Mouse (Mus musculus) liver, embryonic 15.5 days (tissue): ENCODE results near the gene Snapin. TPM values are rescaled to one million over a fixed set of nuclear protein-coding genes. Genes with fewer than 3 reads are reported as not detected.
A peak's percentile ranks its signal among the peaks of the same experiment; 100 is the strongest.

Experiments
- ATAC-seq: fragments of 200-750 bp; cut with Nextera tagmentation; 2 replicates; pipeline ENCODE4 v1.8.0; 2017; ENCODE audit warnings: moderate number of reproducible peaks, mild to moderate bottlenecking, moderate library complexity; ENCODE audit not compliant: insufficient read depth
- H3K27ac ChIP-seq: fragments of 300-500 bp; sonication (generic); replicated peaks from 2 replicates; pipeline ENCODE4 v1.5.1; 2015; ENCODE audit warnings: mild to moderate bottlenecking, inconsistent platforms
- H3K27me3 ChIP-seq: fragments of 300-500 bp; sonication (generic); 2 replicates; pipeline ENCODE4 v1.6.1; 2015; ENCODE audit warnings: mild to moderate bottlenecking, inconsistent platforms
- H3K36me3 ChIP-seq: fragments of 300-500 bp; sonication (generic); replicated peaks from 2 replicates; pipeline ENCODE4 v1.6.1; 2015; ENCODE audit warnings: moderate library complexity, mild to moderate bottlenecking, inconsistent platforms
- H3K4me1 ChIP-seq: fragments of 300-500 bp; sonication (generic); replicated peaks from 2 replicates; pipeline ENCODE4 v1.6.1; 2015; ENCODE audit warnings: inconsistent platforms
- H3K4me2 ChIP-seq: fragments of 300-500 bp; sonication (generic); 2 replicates; pipeline ENCODE4 v1.6.1; 2015; ENCODE audit warnings: moderate library complexity, mild to moderate bottlenecking, inconsistent platforms
- H3K4me3 ChIP-seq: fragments of 300-500 bp; sonication (generic); replicated peaks from 2 replicates; pipeline ENCODE4 v1.5.1; 2015; ENCODE audit warnings: mild to moderate bottlenecking, inconsistent platforms
- H3K9ac ChIP-seq: fragments of 300-500 bp; sonication (generic); 2 replicates; pipeline ENCODE4 v1.6.1; 2015; ENCODE audit warnings: moderate library complexity, mild to moderate bottlenecking, inconsistent platforms
- H3K9me3 ChIP-seq: fragments of 300-500 bp; sonication (generic); replicated peaks from 2 replicates; pipeline ENCODE4 v1.6.1; 2016; ENCODE audit warnings: inconsistent platforms
- WGBS: fragments of 180-500 bp; shearing (Covaris S2); methylation state at CpG from one replicate; pipeline ENCODE4 v1.1.7; 2015; ENCODE audit warnings: mixed read lengths; ENCODE audit not compliant: insufficient replicate concordance; 5-methylcytosine and 5-hydroxymethylcytosine counted together
- polyA plus RNA-seq: library from polyadenylated mRNA; unstranded; fragments of >200 nt; fragmentation: Nextera tagmentation; extraction: Ambion mirVana; gene quantifications from 2 replicates; pipeline ENCODE4 v1.2.1, GENCODE M21; 2015

Gene Snapin
- polyA plus RNA-seq, result 16.2 and 17.8 TPM in 2 replicates

DNA sequence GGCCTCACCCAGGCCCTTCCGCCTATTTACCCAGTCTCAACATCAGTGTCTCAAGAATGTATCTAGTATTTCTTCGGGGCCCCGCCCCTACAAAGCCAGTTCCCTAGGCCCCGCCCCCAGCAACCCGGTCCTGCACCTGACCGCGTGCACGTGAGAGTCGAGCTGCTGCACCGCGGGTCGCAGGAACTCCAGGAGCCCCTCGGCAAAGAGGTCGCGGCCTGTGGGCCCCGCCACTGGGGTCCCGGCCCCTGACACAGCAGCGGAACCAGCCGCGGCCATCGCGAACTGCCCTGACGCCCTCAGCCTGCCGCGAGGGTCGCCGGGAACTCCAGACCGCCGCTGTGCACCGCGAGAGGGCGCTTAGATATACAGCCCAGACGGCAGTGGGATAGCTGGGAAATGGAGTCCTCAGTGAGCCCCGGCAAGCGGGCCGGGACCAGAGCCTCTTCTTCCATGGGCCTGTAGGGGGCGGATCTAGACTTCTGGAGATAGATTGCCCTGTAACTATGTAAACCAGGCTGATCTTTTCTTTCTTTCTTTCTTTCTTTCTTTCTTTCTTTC lies at the start of gene Snapin:
Snapin (minus strand) TSS at position 338 of the 561 bp plus-strand sequence.
- Histone ChIP-seq H3K9ac (peak within 1 kb of the TSS; percentile 80), H3K27me3 (no peaks in the 10 kb centered on the region), H3K27ac (peak within 1 kb of the TSS; percentile 82), H3K4me1 (peaks cover 25% of the 10 kb centered on the region), H3K9me3 (no peaks in the 10 kb centered on the region), H3K4me2 (peak within 1 kb of the TSS; percentile 73), H3K36me3 (peaks cover 46% of the 10 kb centered on the region), H3K4me3 (peak within 1 kb of the TSS; percentile 91)
- under 1% methylated on average over 37 of the region's 37 CpGs for WGBS
- peak; percentile 99 for ATAC-seq

DNA sequence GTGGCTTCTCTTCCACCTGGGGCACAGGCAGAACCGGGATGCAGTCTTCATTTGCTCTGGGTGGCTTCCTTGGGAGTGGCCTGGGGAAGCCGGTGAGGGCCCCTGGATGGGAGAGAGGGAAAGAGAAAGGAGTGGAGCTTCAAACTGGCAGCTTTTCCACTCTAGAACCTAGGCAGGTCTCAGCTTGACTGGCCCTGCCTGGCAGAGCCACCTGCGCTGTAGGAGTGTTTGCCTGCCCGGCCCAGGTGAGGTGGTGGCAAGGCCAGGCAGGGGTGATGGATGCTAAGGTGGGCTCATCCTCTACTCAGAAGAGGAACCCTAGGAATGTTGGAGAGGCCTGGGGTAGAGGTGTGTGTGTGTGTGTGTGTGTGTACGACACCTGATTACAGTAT lies 47.1 kb upstream of the Snapin start:
- no peaks in the 10 kb centered on the region for H3K27me3 ChIP-seq
- H3K9ac ChIP-seq, result peak overlapping the region; percentile 25; the same call in 1 of the 2 replicates
- H3K27ac ChIP-seq, result peak overlapping the region; percentile 6; the same call in 1 of the 2 replicates
- H3K4me3 ChIP-seq, result peak overlapping the region; percentile 30
- no peaks in the 10 kb centered on the region for H3K9me3 ChIP-seq
- H3K36me3 ChIP-seq, result no peaks in the 10 kb centered on the region
- H3K4me2 ChIP-seq, result peak overlapping the region; percentile 48
- ATAC-seq, result no peak
- 61% methylated on average over 5 of the region's 5 CpGs for WGBS
- H3K4me1 ChIP-seq, result no peaks in the 10 kb centered on the region

DNA sequence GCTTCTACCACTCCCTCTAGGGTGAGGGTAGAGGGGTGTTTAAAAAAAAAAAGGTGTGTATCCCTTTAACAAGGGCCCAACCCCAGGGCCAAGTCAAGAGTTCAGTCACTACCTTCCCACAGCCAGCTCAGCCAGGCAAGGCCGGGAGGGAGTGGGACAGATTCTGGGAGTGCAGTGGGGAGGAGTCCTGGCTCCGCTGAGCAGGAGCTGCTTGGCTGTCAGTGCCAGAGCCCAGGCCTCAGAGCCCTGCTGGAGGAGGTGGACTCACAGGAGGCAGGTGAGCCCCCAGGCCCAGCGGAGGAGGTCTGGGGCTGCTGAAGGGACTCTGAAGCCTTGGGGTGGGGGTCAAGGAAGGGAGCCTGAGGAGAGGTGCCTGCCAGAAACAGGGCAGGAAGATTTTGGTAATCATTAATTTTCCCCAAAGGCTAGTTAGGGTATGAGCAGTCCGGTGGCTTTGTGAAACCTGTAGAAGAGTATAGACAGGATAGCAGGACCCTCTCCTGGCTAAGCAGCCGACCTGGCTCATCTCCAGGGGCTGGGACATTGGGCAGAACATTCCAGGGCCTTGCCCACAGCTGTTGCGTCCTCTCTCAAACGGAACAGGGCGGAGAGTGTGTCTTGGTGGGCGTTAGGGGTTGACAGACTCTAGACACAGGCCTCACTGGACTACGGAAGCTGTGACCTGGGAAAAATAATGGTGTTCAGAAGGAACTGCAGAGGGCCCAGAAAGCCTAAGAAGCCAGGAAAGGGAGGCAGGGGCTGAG lies 46.5 kb upstream of the Snapin start, which contains the start of gene S100a16:
S100a16 (plus strand) TSS at position 114 of the 764 bp plus-strand sequence.
- Histone ChIP-seq H3K27ac (peak within 1 kb of the TSS; percentile 49; the same call in 1 of the 2 replicates), H3K9ac (peak within 1 kb of the TSS; percentile 25; the same call in 1 of the 2 replicates), H3K9me3 (no peaks in the 10 kb centered on the region), H3K4me1 (no peaks in the 10 kb centered on the region), H3K36me3 (no peaks in the 10 kb centered on the region), H3K27me3 (no peaks in the 10 kb centered on the region), H3K4me3 (peak within 1 kb of the TSS; percentile 30), H3K4me2 (peak within 1 kb of the TSS; percentile 48)
- WGBS, result 45% methylated on average over 10 of the region's 10 CpGs
- ATAC-seq, result peak; percentile 71

DNA sequence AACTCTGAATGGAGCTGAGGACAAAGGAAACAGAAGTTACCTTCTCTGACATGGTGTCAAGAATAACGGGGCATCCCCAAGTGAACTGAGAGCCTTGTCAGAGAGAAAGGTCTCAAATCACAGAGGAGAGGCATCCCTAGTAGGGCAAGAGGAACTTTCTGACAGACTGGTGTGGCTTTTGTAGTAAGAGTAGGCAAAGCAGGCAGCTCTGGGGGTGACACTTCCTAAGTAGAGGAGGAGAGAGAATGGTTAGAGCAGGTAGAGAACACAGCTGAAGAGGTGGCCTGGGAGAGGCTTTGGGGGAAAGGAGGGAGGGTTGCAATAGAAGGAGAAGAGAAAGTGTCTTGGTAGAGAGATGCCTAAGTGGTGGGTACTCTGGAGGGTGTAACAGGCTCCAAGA lies 44.6 kb upstream of the Snapin start:
- H3K4me2 ChIP-seq, result no peak overlapping the region
- 61% methylated on average over 1 of the region's 1 CpGs for WGBS
- H3K9ac ChIP-seq, result no peak overlapping the region
- H3K4me1 ChIP-seq, result no peaks in the 10 kb centered on the region
- H3K27ac ChIP-seq, result no peak overlapping the region
- no peaks in the 10 kb centered on the region for H3K36me3 ChIP-seq
- H3K27me3 ChIP-seq, result no peaks in the 10 kb centered on the region
- no peaks in the 10 kb centered on the region for H3K9me3 ChIP-seq
- ATAC-seq, result no peak
- no peak overlapping the region for H3K4me3 ChIP-seq

DNA sequence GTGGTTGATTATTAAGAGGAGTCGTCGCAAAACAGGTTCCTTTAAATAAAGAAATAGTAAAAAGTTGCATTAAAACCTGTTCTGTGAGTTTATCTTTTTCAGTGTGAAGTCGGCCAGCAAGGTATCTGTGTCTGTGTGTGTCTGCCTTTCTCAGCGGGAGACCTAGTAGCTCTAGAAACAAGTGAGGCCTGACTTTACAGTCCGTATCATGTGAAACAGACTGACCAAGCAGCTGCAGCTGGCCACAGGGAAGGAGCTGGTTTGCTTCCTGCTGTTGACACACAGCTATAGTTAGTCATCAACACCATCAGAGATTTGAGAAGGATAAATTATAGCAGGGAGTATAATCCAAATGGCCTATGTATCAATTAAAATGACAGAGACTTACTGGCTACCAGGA lies 40.9 kb upstream of the Snapin start:
- H3K4me2 ChIP-seq, result no peak overlapping the region
- H3K36me3 ChIP-seq, result no peaks in the 10 kb centered on the region
- WGBS, result 62% methylated on average over 5 of the region's 5 CpGs
- 0 out of 2 replicates have a peak, but pooled peaks cover 5% of the 10 kb centered on the region for H3K27me3 ChIP-seq
- ATAC-seq, result no peak
- H3K4me1 ChIP-seq, result no peaks in the 10 kb centered on the region
- no peaks in the 10 kb centered on the region for H3K9me3 ChIP-seq
- no peak overlapping the region for H3K4me3 ChIP-seq
- no peak overlapping the region for H3K27ac ChIP-seq
- no peak overlapping the region for H3K9ac ChIP-seq

DNA sequence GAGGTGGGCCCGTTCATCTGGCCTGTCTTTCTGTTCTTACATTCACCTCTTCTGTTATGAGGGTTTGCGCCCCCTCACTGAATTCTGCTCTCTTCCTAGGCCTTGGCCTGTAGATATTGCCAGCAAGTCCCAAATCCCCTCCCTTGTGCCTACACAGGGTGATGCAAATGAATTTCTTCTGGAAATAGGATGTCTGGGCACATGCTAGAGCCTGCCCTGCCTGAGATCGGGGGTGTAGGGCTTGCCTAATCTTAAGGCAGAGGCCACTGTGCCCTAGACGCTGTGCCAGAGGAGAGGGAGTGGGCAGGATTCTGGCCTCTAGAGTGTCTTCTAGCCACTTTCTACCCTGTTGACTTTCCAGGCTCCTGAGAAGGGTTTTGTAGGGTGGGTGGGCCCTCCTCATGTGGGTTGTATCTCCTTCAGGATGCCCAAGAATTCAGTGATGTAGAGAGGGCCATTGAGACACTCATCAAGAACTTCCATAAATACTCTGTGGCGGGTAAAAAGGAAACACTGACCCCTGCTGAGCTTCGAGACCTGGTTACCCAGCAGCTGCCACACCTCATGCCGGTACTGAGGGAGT lies 36.5 kb upstream of the Snapin start:
- ATAC-seq, result no peak
- H3K4me3 ChIP-seq, result no peak overlapping the region
- H3K4me2 ChIP-seq, result no peak overlapping the region

DNA sequence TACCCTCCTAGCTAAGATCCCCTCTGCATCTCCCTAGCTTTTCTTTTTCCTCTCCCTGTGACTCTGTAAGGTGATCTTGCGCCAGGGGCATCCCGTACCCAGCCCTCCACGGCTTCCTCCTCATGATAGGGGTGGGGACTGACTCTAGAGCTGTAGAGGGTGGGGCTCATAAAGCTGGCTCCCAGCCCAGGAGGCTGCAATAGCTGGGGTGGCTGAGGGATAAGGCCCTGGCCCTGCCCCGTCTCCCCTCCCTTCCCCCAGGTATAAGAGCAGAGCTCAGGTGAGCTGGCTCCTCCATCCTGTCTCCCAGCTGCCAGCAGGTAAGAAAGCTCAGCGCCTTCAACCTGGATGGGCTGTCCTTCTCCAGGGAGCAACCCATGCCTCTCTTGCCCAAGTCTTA lies 35.7 kb upstream of the Snapin start, which contains the start of gene S100a14:
S100a14 (plus strand) TSS at position 277 of the 400 bp plus-strand sequence.
- H3K4me3 ChIP-seq, result no peak within 1 kb of the TSS
- ATAC-seq, result peak; percentile 15; the same call in 1 of the 2 replicates

More for the DNA sequence above, 36.5 kb upstream of the Snapin start:
- Histone ChIP-seq H3K9me3 (no peaks in the 10 kb centered on the region), H3K27ac (no peak overlapping the region), H3K27me3 (0 out of 2 replicates have a peak, but pooled peaks cover 5% of the 10 kb centered on the region), H3K9ac (no peak overlapping the region), H3K36me3 (no peaks in the 10 kb centered on the region), H3K4me1 (no peaks in the 10 kb centered on the region)
- 74% methylated on average over 7 of the region's 7 CpGs for WGBS

DNA sequence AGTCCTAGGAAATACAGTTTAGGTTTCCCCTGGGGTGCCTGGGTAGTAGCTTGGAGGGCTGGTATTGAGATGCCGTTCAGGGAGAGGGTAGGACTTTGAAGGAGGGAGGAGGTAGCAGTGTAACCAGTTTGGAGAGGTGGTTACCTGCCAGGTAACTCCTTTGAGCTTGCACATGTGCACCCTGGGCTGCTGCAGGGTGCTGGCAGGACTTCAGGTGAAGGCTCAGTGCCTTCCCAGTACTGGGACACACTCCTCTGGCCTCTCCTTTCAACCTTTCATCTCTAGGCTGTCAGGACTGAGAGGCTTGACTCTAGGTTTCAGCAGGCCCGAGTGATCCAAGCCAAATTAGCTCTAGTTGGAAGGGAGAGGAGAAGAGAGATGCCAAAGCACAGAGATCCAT lies 35.2 kb upstream of the Snapin start:
- H3K9me3 ChIP-seq, result no peaks in the 10 kb centered on the region
- no peak overlapping the region for H3K9ac ChIP-seq
- WGBS, result 64% methylated on average over 2 of the region's 2 CpGs
- H3K4me1 ChIP-seq, result no peaks in the 10 kb centered on the region
- H3K4me3 ChIP-seq, result no peak overlapping the region
- H3K36me3 ChIP-seq, result no peaks in the 10 kb centered on the region
- no peak overlapping the region for H3K27ac ChIP-seq
- H3K27me3 ChIP-seq, result 0 out of 2 replicates have a peak, but pooled peaks cover 5% of the 10 kb centered on the region
- no peak overlapping the region for H3K4me2 ChIP-seq
- no peak for ATAC-seq

More for the DNA sequence above, 35.7 kb upstream of the Snapin start, which contains the start of gene S100a14:
- no peaks in the 10 kb centered on the region for H3K4me1 ChIP-seq
- WGBS, result 47% methylated on average over 5 of the region's 5 CpGs
- no peaks in the 10 kb centered on the region for H3K36me3 ChIP-seq
- H3K4me2 ChIP-seq, result no peak within 1 kb of the TSS
- H3K9ac ChIP-seq, result no peak within 1 kb of the TSS
- H3K9me3 ChIP-seq, result no peaks in the 10 kb centered on the region
- 0 out of 2 replicates have a peak, but pooled peaks cover 5% of the 10 kb centered on the region for H3K27me3 ChIP-seq
- no peak within 1 kb of the TSS for H3K27ac ChIP-seq

DNA sequence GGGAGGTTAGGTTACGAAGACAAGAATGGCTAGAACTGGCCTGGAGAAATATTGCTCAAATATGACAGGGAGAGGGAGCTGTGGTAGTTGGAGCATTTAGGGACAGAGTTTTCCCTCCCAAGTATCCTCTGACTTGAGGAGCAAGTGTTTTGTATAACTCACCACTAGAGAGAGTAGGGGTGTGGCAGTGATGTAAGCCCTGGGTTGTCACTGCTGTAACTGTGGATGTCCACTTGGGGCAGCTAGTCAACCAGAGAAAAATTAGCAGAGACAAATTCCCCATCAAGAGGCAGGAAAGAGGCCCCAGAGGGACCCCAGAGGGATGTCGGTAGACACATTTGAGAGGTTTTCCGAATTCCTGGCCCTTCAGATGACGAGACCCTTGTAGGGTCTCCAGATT lies 34.6 kb upstream of the Snapin start:
- H3K27ac ChIP-seq, result no peak overlapping the region
- no peak overlapping the region for H3K9ac ChIP-seq
- 46% methylated on average over 4 of the region's 4 CpGs for WGBS
- no peaks in the 10 kb centered on the region for H3K4me1 ChIP-seq
- no peak overlapping the region for H3K4me2 ChIP-seq
- ATAC-seq, result no peak
- H3K4me3 ChIP-seq, result no peak overlapping the region
- H3K27me3 ChIP-seq, result 0 out of 2 replicates have a peak, but pooled peaks cover 5% of the 10 kb centered on the region
- H3K9me3 ChIP-seq, result no peaks in the 10 kb centered on the region
- no peaks in the 10 kb centered on the region for H3K36me3 ChIP-seq

DNA sequence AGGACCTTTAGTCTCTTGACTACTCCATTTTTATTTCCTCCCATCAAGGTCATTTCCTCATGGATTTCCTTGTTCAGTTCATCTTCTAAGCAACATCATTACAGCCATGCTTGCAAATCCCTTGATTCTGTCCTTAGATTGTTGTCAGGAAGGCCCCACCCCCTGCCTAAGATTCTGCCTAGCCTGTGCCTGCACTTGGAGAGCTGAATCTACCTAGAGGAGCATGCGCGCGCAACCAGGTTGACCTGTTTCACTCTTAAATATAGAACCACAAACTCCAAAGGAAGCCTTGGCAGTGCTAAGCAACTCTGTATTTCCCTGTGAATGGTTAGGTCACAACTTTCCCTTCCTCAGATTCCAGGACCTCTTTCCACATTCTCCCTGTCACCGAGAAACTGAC lies 26.9 kb upstream of the Snapin start:
- no peak overlapping the region for H3K9ac ChIP-seq
- H3K27ac ChIP-seq, result no peak overlapping the region
- ATAC-seq, result no peak
- H3K4me2 ChIP-seq, result no peak overlapping the region
- H3K27me3 ChIP-seq, result peaks cover 5% of the 10 kb centered on the region; the same call in 1 of the 2 replicates
- peaks cover 28% of the 10 kb centered on the region for H3K4me1 ChIP-seq
- no peaks in the 10 kb centered on the region for H3K36me3 ChIP-seq
- 77% methylated on average over 4 of the region's 4 CpGs for WGBS
- H3K4me3 ChIP-seq, result no peak overlapping the region
- H3K9me3 ChIP-seq, result no peaks in the 10 kb centered on the region

DNA sequence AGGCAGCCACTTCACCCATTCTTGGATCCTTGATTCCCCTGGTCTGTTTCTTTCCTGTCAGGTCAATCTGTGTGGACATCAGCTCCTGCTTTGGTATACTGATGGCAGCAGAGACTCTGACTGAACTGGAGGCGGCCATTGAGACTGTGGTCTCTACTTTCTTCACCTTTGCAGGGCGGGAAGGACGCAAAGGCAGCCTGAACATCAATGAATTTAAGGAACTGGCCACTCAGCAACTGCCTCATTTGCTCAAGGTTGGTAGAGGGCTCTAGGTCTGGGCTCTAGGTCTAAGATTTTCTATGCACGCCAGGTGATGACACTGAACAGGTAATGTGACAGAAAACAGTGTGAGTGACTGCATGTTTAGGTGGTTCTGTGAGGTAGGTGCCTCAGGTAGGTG lies 25.0 kb upstream of the Snapin start:
- ATAC-seq, result no peak
- 0 out of 2 replicates have a peak overlapping the region, but pooled peaks have one; percentile 98 for H3K4me2 ChIP-seq
- H3K4me3 ChIP-seq, result no peak overlapping the region
- peaks cover 15% of the 10 kb centered on the region for H3K27me3 ChIP-seq
- no peak overlapping the region for H3K9ac ChIP-seq
- no peaks in the 10 kb centered on the region for H3K9me3 ChIP-seq
- H3K27ac ChIP-seq, result no peak overlapping the region
- 79% methylated on average over 4 of the region's 4 CpGs for WGBS
- H3K36me3 ChIP-seq, result 0 out of 2 replicates have a peak, but pooled peaks cover 4% of the 10 kb centered on the region
- peaks cover 28% of the 10 kb centered on the region for H3K4me1 ChIP-seq
